In genomic region chr14:51912391-51913061, GRCm38 (mm10) we compare ENCODE assay signal across 8 mouse cellular contexts. TPM values are rescaled to one million over a fixed set of nuclear protein-coding genes. Genes with fewer than 3 reads are reported as not detected.
DNase-seq lines count a peak whose midpoint lies in the region; ATAC-seq and TF ChIP-seq lines count a peak whose summit lies in the region.

No protein-coding gene starts in this region.

- ATAC-seq in heart, postnatal 0 days (ENCODE audit: insufficient read depth, low read depth) = peak; percentile 6
- ATAC-seq in limb, embryonic 11.5 days (ENCODE audit: insufficient number of reproducible peaks, low FRiP score, low TSS enrichment, low read depth) = peak; percentile 7; the same call in 1 of the 2 replicates

- peak overlapping the region; percentile 96 for H3K4me2 ChIP-seq in heart, postnatal 0 days (ENCODE audit: low read depth, low read length)
- H3K4me2 ChIP-seq in limb, embryonic 11.5 days (ENCODE audit: low read depth, severe bottlenecking) = peak overlapping the region; percentile 96

- peaks cover 18% of the 10 kb centered on the region for H3K4me1 ChIP-seq in bone marrow macrophage, adult 2 months (ENCODE audit: control insufficient read depth, insufficient read depth, low read length)
- H3K4me1 ChIP-seq in heart, postnatal 0 days (ENCODE audit: control insufficient read depth, insufficient read depth) = peaks cover 24% of the 10 kb centered on the region
- H3K4me1 ChIP-seq in limb, embryonic 11.5 days (ENCODE audit: control insufficient read depth, insufficient read depth, low read length) = peaks cover 4% of the 10 kb centered on the region; the same call in 1 of the 2 replicates

- no peaks in the 10 kb centered on the region for H3K9me3 ChIP-seq in heart, postnatal 0 days (replicated peaks; ENCODE audit: control insufficient read depth, low read length)
- no peaks in the 10 kb centered on the region for H3K9me3 ChIP-seq in limb, embryonic 11.5 days (ENCODE audit: control insufficient read depth, low read length)

- peak overlapping the region; percentile 100 for H3K27ac ChIP-seq in gastrocnemius, adult 2 months
- H3K27ac ChIP-seq in bone marrow macrophage, adult 2 months (ENCODE audit: insufficient read depth, low read depth, low read length) = no peak overlapping the region
- H3K27ac ChIP-seq in heart, postnatal 0 days (ENCODE audit: low read depth) = peak overlapping the region; percentile 99
- H3K27ac ChIP-seq in limb, embryonic 11.5 days (replicated peaks; ENCODE audit: low read depth, low read length) = no peak overlapping the region

- 7% methylated on average over 14 of the region's 14 CpGs for WGBS in heart, postnatal 0 days
- WGBS in limb, embryonic 11.5 days = 7% methylated on average over 14 of the region's 14 CpGs

- no peak for TF ChIP-seq CTCF in gastrocnemius, adult 2 months (IDR thresholded peaks at IDR 0.05)
- no peak for TF ChIP-seq CTCF in bone marrow macrophage, adult 2 months (IDR thresholded peaks at IDR 0.05; ENCODE audit: low read depth, low read length)
- TF ChIP-seq CTCF in heart, postnatal 0 days (IDR thresholded peaks at IDR 0.05; ENCODE audit: low read depth) = no peak

- TF ChIP-seq EP300 in heart, postnatal 0 days (IDR thresholded peaks at IDR 0.05; ENCODE audit: low read depth) = no peak

- peaks cover 37% of the 10 kb centered on the region for H3K36me3 ChIP-seq in heart, postnatal 0 days (replicated peaks; ENCODE audit: control insufficient read depth, insufficient read depth, low read length)
- H3K36me3 ChIP-seq in limb, embryonic 11.5 days (ENCODE audit: control insufficient read depth, insufficient read depth, low read length) = no peaks in the 10 kb centered on the region

- peak overlapping the region; percentile 78 for H3K4me3 ChIP-seq in gastrocnemius, adult 2 months
- peak overlapping the region; percentile 49 for H3K4me3 ChIP-seq in bone marrow macrophage, adult 2 months (ENCODE audit: insufficient read depth, low read length)
- peak overlapping the region; percentile 75 for H3K4me3 ChIP-seq in heart, postnatal 0 days (ENCODE audit: low read depth, low read length)
- H3K4me3 ChIP-seq in limb, embryonic 11.5 days (ENCODE audit: low read depth, low read length) = peak overlapping the region; percentile 48

- H3K27me3 ChIP-seq in heart, postnatal 0 days (ENCODE audit: control insufficient read depth, insufficient read depth, low read length) = no peaks in the 10 kb centered on the region
- no peaks in the 10 kb centered on the region for H3K27me3 ChIP-seq in limb, embryonic 11.5 days (ENCODE audit: control insufficient read depth, insufficient read depth, low read length)

- DNase-seq in gastrocnemius, adult 2 months = no peak
- DNase-seq in gastrocnemius, postnatal 36 days = no peak
- DNase-seq in heart, postnatal 0 days (ENCODE audit: low spot score) = no peak
- no peak for DNase-seq in limb, embryonic 11.5 days (ENCODE audit: low spot score)
- DNase-seq in retina, embryonic 14.5 days (ENCODE audit: low spot score) = peak; percentile 27
- DNase-seq in right cerebral cortex, adult 2 months (ENCODE audit: low spot score in 2 of 2) = no peak
- DNase-seq in testis, postnatal 14 days (ENCODE audit: low spot score) = no peak

- intact Hi-C loops in gastrocnemius, adult 2 months (cut with DNase I) = loop anchor here (1.0 to 2.0 kb wide), 2 partner anchors 9 to 72 kb away; partner anchors contain the start of gene Arhgef40
- intact Hi-C loops in gastrocnemius, postnatal 36 days (cut with DNase I) = no loop called here

- H3K9ac ChIP-seq in heart, postnatal 0 days (replicated peaks; ENCODE audit: low read depth, low read length) = peak overlapping the region; percentile 86
- peak overlapping the region; percentile 56 for H3K9ac ChIP-seq in limb, embryonic 11.5 days (ENCODE audit: low read length)

- no peak for TF ChIP-seq POLR2A in bone marrow macrophage, adult 2 months (IDR thresholded peaks at IDR 0.05; ENCODE audit: borderline replicate concordance, low read depth, low read length)

RNA-seq across cellular contexts. Expression of gene Ndrg2, which starts 1.4 kb away (rescaled TPM):
- total RNA-seq in gastrocnemius, adult 2 months (2021) = 1,000 to 10,000 TPM; 1,660 to 1,958 TPM
- total RNA-seq in gastrocnemius, postnatal 36 days (2021) = 1,000 to 10,000 TPM; 1,350 to 1,506 TPM
- 0.91 and 2.5 TPM in 2 replicates for polyA plus RNA-seq in bone marrow macrophage, adult 2 months (2012; ENCODE audit: insufficient read depth, insufficient read length, missing spikeins)
- 785 and 1,158 TPM in 2 replicates for total RNA-seq in heart, postnatal 0 days (2014; rRNA removed; ENCODE audit: low replicate concordance)
- 581 and 591 TPM in 2 replicates for polyA plus RNA-seq in heart, postnatal 0 days (2015; fragmentation: Nextera tagmentation; extraction: Ambion mirVana)
- 11.9 and 12.9 TPM in 2 replicates for polyA plus RNA-seq in limb, embryonic 11.5 days (2014; fragmentation: Nextera tagmentation; extraction: Ambion mirVana)

RNA-seq across cellular contexts. Expression of gene Tppp2, which starts 5.7 kb away (rescaled TPM):
- 1 to 10 TPM; 1.8 TPM for total RNA-seq in gastrocnemius, adult 2 months (2021)
- not detected for total RNA-seq in gastrocnemius, postnatal 36 days (2021)
- not detected in 2 replicates for polyA plus RNA-seq in bone marrow macrophage, adult 2 months (2012; ENCODE audit: insufficient read depth, insufficient read length, missing spikeins)
- total RNA-seq in heart, postnatal 0 days (2014; rRNA removed; ENCODE audit: low replicate concordance) = not detected in 2 replicates
- polyA plus RNA-seq in heart, postnatal 0 days (2015; fragmentation: Nextera tagmentation; extraction: Ambion mirVana) = not detected in 2 replicates
- not detected in 2 replicates for polyA plus RNA-seq in limb, embryonic 11.5 days (2014; fragmentation: Nextera tagmentation; extraction: Ambion mirVana)

RNA-seq across cellular contexts. Expression of gene Rnase13, which starts 10.0 kb away (rescaled TPM):
- not detected for total RNA-seq in gastrocnemius, adult 2 months (2021)
- total RNA-seq in gastrocnemius, postnatal 36 days (2021) = not detected
- not detected in 2 replicates for polyA plus RNA-seq in bone marrow macrophage, adult 2 months (2012; ENCODE audit: insufficient read depth, insufficient read length, missing spikeins)
- total RNA-seq in heart, postnatal 0 days (2014; rRNA removed; ENCODE audit: low replicate concordance) = not detected in 2 replicates
- polyA plus RNA-seq in heart, postnatal 0 days (2015; fragmentation: Nextera tagmentation; extraction: Ambion mirVana) = not detected in 2 replicates
- not detected in 2 replicates for polyA plus RNA-seq in limb, embryonic 11.5 days (2014; fragmentation: Nextera tagmentation; extraction: Ambion mirVana)

RNA-seq across cellular contexts. Expression of gene Slc39a2, which starts 19.8 kb away (rescaled TPM):
- 1 to 10 TPM in 1 of 2 experiments, under 1 TPM in 1; 0.69 to 1.1 TPM for total RNA-seq in gastrocnemius, adult 2 months (2021)
- total RNA-seq in gastrocnemius, postnatal 36 days (2021) = under 1 TPM; 0.20 to 0.51 TPM
- 0.44 and 1.2 TPM in 2 replicates for polyA plus RNA-seq in bone marrow macrophage, adult 2 months (2012; ENCODE audit: insufficient read depth, insufficient read length, missing spikeins)
- not detected in 2 replicates for total RNA-seq in heart, postnatal 0 days (2014; rRNA removed; ENCODE audit: low replicate concordance)
- polyA plus RNA-seq in heart, postnatal 0 days (2015; fragmentation: Nextera tagmentation; extraction: Ambion mirVana) = 0.15 and 0.26 TPM in 2 replicates
- 0.13 and 0.15 TPM in 2 replicates for polyA plus RNA-seq in limb, embryonic 11.5 days (2014; fragmentation: Nextera tagmentation; extraction: Ambion mirVana)

RNA-seq across cellular contexts. Expression of gene Mettl17, which starts 27.9 kb away (rescaled TPM):
- total RNA-seq in gastrocnemius, adult 2 months (2021) = 10 to 100 TPM; 11.5 to 12.9 TPM
- total RNA-seq in gastrocnemius, postnatal 36 days (2021) = 10 to 100 TPM; 11.7 to 14.4 TPM
- polyA plus RNA-seq in bone marrow macrophage, adult 2 months (2012; ENCODE audit: insufficient read depth, insufficient read length, missing spikeins) = 18.6 and 19.4 TPM in 2 replicates
- total RNA-seq in heart, postnatal 0 days (2014; rRNA removed; ENCODE audit: low replicate concordance) = 21.6 and 57.0 TPM in 2 replicates
- 27.2 and 37.7 TPM in 2 replicates for polyA plus RNA-seq in heart, postnatal 0 days (2015; fragmentation: Nextera tagmentation; extraction: Ambion mirVana)
- polyA plus RNA-seq in limb, embryonic 11.5 days (2014; fragmentation: Nextera tagmentation; extraction: Ambion mirVana) = 41.9 and 46.2 TPM in 2 replicates

Comparison
In these comparisons a context has a peak if more than half of its experiments do, and no peak if none do; other contexts are left out.
1. H3K27ac ChIP-seq: peak in gastrocnemius, adult 2 months (single experiment) and heart, postnatal 0 days (single experiment); none in bone marrow macrophage, adult 2 months (single experiment) and limb, embryonic 11.5 days (single experiment).
2. Peak in every context shown above with its lines, with median percentiles within 50 percentile points of each other: H3K4me3 ChIP-seq.